Mouse (Mus musculus): ENCODE data around the gene Chrm2.

- TF ChIP-seq CTCF (IDR thresholded peaks at IDR 0.05; ENCODE audit: extremely low read depth, insufficient read length, insufficient replicate concordance, low read depth, low read length) (no peak), POLR2A (IDR thresholded peaks at IDR 0.05; ENCODE audit: low read depth, low read length) (no peak)
Measured at GRCm38 (mm10) chr6:36517242-36517641, 129.4 kb downstream of the Chrm2 start.
